Mouse (Mus musculus): Measurements from ENCODE around the gene Plin5. TPM values are rescaled to one million over a fixed set of nuclear protein-coding genes. Genes with fewer than 3 reads are reported as not detected.
"Not testable (repeated sequence)": the region's sequence is repeated elsewhere in the genome, so short reads cannot be mapped to it uniquely, and the experiment has no call there.

Gene Plin5
- total RNA-seq, 2 experiments from 2014 or later = 0.38 to 0.68 TPM

- intact Hi-C loops (cut with DNase I) = no loop called here
- no peak for TF ChIP-seq CTCF (IDR thresholded peaks at IDR 0.05)
- Histone ChIP-seq H3K4me3 (no peak overlapping the region), H3K27ac (no peak overlapping the region)
- DNase-seq (ENCODE audit: extremely low spot score in 1 of 2, low spot score in 2 of 2) = no peak
These were observed 4.7 kb downstream of the Plin5 start for GRCm38 (mm10) chr17:56112743-56113142.

- intact Hi-C loops (cut with DNase I) = no loop called here
- no peak overlapping the region for H3K4me3 ChIP-seq
- DNase-seq (ENCODE audit: extremely low spot score in 1 of 2, low spot score in 2 of 2) = no peak
- no peak overlapping the region for H3K27ac ChIP-seq
- peak; percentile 91 for TF ChIP-seq CTCF (IDR thresholded peaks at IDR 0.05)
These were observed 5.5 kb downstream of the Plin5 start for GRCm38 (mm10) chr17:56111864-56112263.

- no peak for TF ChIP-seq CTCF (IDR thresholded peaks at IDR 0.05)
- no peak for DNase-seq (ENCODE audit: extremely low spot score in 1 of 2, low spot score in 2 of 2)
- Histone ChIP-seq H3K4me3 (no peak overlapping the region), H3K27ac (peak overlapping the region; percentile 50; the same call in 1 of the 2 replicates)
- intact Hi-C loops (cut with DNase I) = no loop called here
These were observed 6.4 kb downstream of the Plin5 start for GRCm38 (mm10) chr17:56111021-56111420.

GRCm38 (mm10) chr17:56110571-56110970 lies 6.8 kb downstream of the Plin5 start:
- intact Hi-C loops (cut with DNase I) = no loop called here
- H3K27ac ChIP-seq = peak overlapping the region; percentile 72

GRCm38 (mm10) chr17:56109219-56110051 lies 8.0 kb downstream of the Plin5 start, which contains the start of gene Plin4:
Gene Plin4, minus strand, starts transcription at chr17:56109803.
- no peak for TF ChIP-seq CTCF (IDR thresholded peaks at IDR 0.05)
- no peak for DNase-seq (ENCODE audit: extremely low spot score in 1 of 2, low spot score in 2 of 2)
- intact Hi-C loops (cut with DNase I) = no loop called here
- Histone ChIP-seq H3K27ac (peak within 1 kb of the TSS; percentile 72), H3K4me3 (peak within 1 kb of the TSS; percentile 1; the same call in 1 of the 2 replicates)

More at GRCm38 (mm10) chr17:56110571-56110970, 6.8 kb downstream of the Plin5 start:
- no peak for DNase-seq (ENCODE audit: extremely low spot score in 1 of 2, low spot score in 2 of 2)
- H3K4me3 ChIP-seq = no peak overlapping the region
- TF ChIP-seq CTCF (IDR thresholded peaks at IDR 0.05) = no peak

GRCm38 (mm10) chr17:56108334-56109044 lies 8.9 kb downstream of the Plin5 start:
- peak overlapping the region; percentile 72 for H3K27ac ChIP-seq
- DNase-seq (ENCODE audit: extremely low spot score in 1 of 2, low spot score in 2 of 2) = peak; percentile 59 to 65
- no peak for TF ChIP-seq CTCF (IDR thresholded peaks at IDR 0.05)
- intact Hi-C loops (cut with DNase I) = no loop called here
- peak overlapping the region; percentile 1; the same call in 1 of the 2 replicates for H3K4me3 ChIP-seq

GRCm38 (mm10) chr17:56107736-56108135 lies 9.7 kb downstream of the Plin5 start:
- H3K4me3 ChIP-seq = no peak overlapping the region
- DNase-seq (ENCODE audit: extremely low spot score in 1 of 2, low spot score in 2 of 2) = no peak
- no peak for TF ChIP-seq CTCF (IDR thresholded peaks at IDR 0.05)
- intact Hi-C loops (cut with DNase I) = no loop called here
- H3K27ac ChIP-seq = peak overlapping the region; percentile 72

GRCm38 (mm10) chr17:56106981-56107380 lies 10.4 kb downstream of the Plin5 start:
- no peak overlapping the region; the same call in 1 of the 2 replicates for H3K27ac ChIP-seq
- H3K4me3 ChIP-seq = no peak overlapping the region
- no peak for TF ChIP-seq CTCF (IDR thresholded peaks at IDR 0.05)
- no peak for DNase-seq (ENCODE audit: extremely low spot score in 1 of 2, low spot score in 2 of 2)
- intact Hi-C loops (cut with DNase I) = no loop called here

- H3K27ac ChIP-seq; DNase-seq (ENCODE audit: extremely low spot score in 1 of 2, low spot score in 2 of 2); intact Hi-C loops (cut with DNase I); H3K4me3 ChIP-seq: not testable (repeated sequence)
These were observed 11.0 kb downstream of the Plin5 start for GRCm38 (mm10) chr17:56106436-56106835.

GRCm38 (mm10) chr17:56104821-56105220 lies 12.6 kb downstream of the Plin5 start:
- H3K4me3 ChIP-seq; H3K27ac ChIP-seq; intact Hi-C loops (cut with DNase I): not testable (repeated sequence)

GRCm38 (mm10) chr17:56103465-56104285 lies 13.7 kb downstream of the Plin5 start:
- no peak for DNase-seq (ENCODE audit: extremely low spot score in 1 of 2, low spot score in 2 of 2)
- intact Hi-C loops (cut with DNase I) = no loop called here
- Histone ChIP-seq H3K27ac (no peak overlapping the region), H3K4me3 (no peak overlapping the region)
- TF ChIP-seq CTCF (IDR thresholded peaks at IDR 0.05) = no peak

More at GRCm38 (mm10) chr17:56104821-56105220, 12.6 kb downstream of the Plin5 start:
- not testable (repeated sequence) for DNase-seq (ENCODE audit: extremely low spot score in 1 of 2, low spot score in 2 of 2)
